Comparison of ENCODE assay signal across 23 mouse cellular contexts in genomic region chr19:55934730-55935003, GRCm38 (mm10).
DNase-seq lines count a peak whose midpoint lies in the region; ATAC-seq and TF ChIP-seq lines count a peak whose summit lies in the region.
"Had no signal": no experiment of that assay in that cellular context is flagged by ENCODE, and none has a peak within 500 bp of the region (broad histone marks: within the 10 kb centered on the region; RNA-seq: fewer than 3 reads in every experiment).

No protein-coding gene starts in this region.

- peaks cover 10% of the 10 kb centered on the region; the same call in 1 of the 2 replicates for H3K27me3 ChIP-seq in forebrain, embryonic 15.5 days
- peaks cover 41% of the 10 kb centered on the region for H3K27me3 ChIP-seq in forebrain, embryonic 13.5 days
- no peaks in the 10 kb centered on the region for H3K27me3 ChIP-seq in lung, embryonic 14.5 days (ENCODE audit: insufficient read depth, low read length)
- no peaks in the 10 kb centered on the region for H3K27me3 ChIP-seq in midbrain, embryonic 14.5 days (ENCODE audit: control insufficient read depth, insufficient read depth, low read length)
- H3K27me3 ChIP-seq: embryonic facial prominence, embryonic 13.5 days; heart, embryonic 13.5 days; intestine, embryonic 15.5 days; limb, embryonic 12.5 days; neural tube, embryonic 15.5 days; stomach, embryonic 15.5 days had no signal

- no peaks in the 10 kb centered on the region for H3K36me3 ChIP-seq in forebrain, embryonic 15.5 days
- H3K36me3 ChIP-seq in forebrain, embryonic 13.5 days (ENCODE audit: poor library complexity, severe bottlenecking), result peaks cover 8% of the 10 kb centered on the region
- H3K36me3 ChIP-seq in lung, embryonic 14.5 days (ENCODE audit: insufficient read depth), result peaks cover 8% of the 10 kb centered on the region; the same call in 1 of the 2 replicates
- H3K36me3 ChIP-seq in midbrain, embryonic 14.5 days (ENCODE audit: control insufficient read depth, insufficient read depth, low read length), result peaks cover 5% of the 10 kb centered on the region
- H3K36me3 ChIP-seq: neural tube, embryonic 15.5 days had no signal

- no peaks in the 10 kb centered on the region for H3K9me3 ChIP-seq in forebrain, embryonic 15.5 days
- no peaks in the 10 kb centered on the region for H3K9me3 ChIP-seq in forebrain, embryonic 13.5 days (replicated peaks)
- H3K9me3 ChIP-seq in lung, embryonic 14.5 days (ENCODE audit: low read depth, low read length), result no peaks in the 10 kb centered on the region
- no peaks in the 10 kb centered on the region for H3K9me3 ChIP-seq in midbrain, embryonic 14.5 days (ENCODE audit: control insufficient read depth, low read length)
- H3K9me3 ChIP-seq: embryonic facial prominence, embryonic 13.5 days; heart, embryonic 13.5 days; intestine, embryonic 15.5 days; limb, embryonic 12.5 days; neural tube, embryonic 15.5 days; stomach, embryonic 15.5 days had no signal

- H3K4me2 ChIP-seq in forebrain, embryonic 15.5 days (replicated peaks), result no peak overlapping the region
- no peak overlapping the region for H3K4me2 ChIP-seq in forebrain, embryonic 13.5 days
- H3K4me2 ChIP-seq in lung, embryonic 14.5 days, result no peak overlapping the region
- H3K4me2 ChIP-seq in midbrain, embryonic 14.5 days (ENCODE audit: low read length), result no peak overlapping the region
- H3K4me2 ChIP-seq: embryonic facial prominence, embryonic 13.5 days; heart, embryonic 13.5 days; intestine, embryonic 15.5 days; limb, embryonic 12.5 days; neural tube, embryonic 15.5 days; stomach, embryonic 15.5 days had no signal

- WGBS in forebrain, embryonic 15.5 days, result 79% methylated on average over 3 of the region's 3 CpGs
- WGBS in forebrain, embryonic 13.5 days, result 72% methylated on average over 3 of the region's 3 CpGs
- 86% methylated on average over 3 of the region's 3 CpGs for WGBS in lung, embryonic 14.5 days
- WGBS in midbrain, embryonic 14.5 days, result 78% methylated on average over 3 of the region's 3 CpGs

- peak; percentile 52 for DNase-seq in lung, embryonic 14.5 days
- no peak for DNase-seq in lung, postnatal 36 days
- DNase-seq in NIH3T3 (ENCODE audit: low read depth), result peak; percentile 10
- DNase-seq in midbrain, embryonic 14.5 days, result no peak
- DNase-seq in retina, embryonic 14.5 days (ENCODE audit: low spot score), result no peak
- DNase-seq: cerebellum, adult 2 months; cerebellum, postnatal 25 days; gastrocnemius, postnatal 25 days; heart, adult 2 months; kidney, adult 8-10 months; lung, adult 18-20 months; thymus, adult 2 months; thymus, postnatal 4 days had no signal

- H3K27ac ChIP-seq in forebrain, embryonic 15.5 days (replicated peaks), result no peak overlapping the region
- H3K27ac ChIP-seq in forebrain, embryonic 13.5 days, result no peak overlapping the region
- H3K27ac ChIP-seq in lung, embryonic 14.5 days (ENCODE audit: low read depth), result no peak overlapping the region
- peak overlapping the region; percentile 28; the same call in 1 of the 2 replicates for H3K27ac ChIP-seq in midbrain, embryonic 14.5 days (replicated peaks; ENCODE audit: low read depth, low read length)
- H3K27ac ChIP-seq: embryonic facial prominence, embryonic 13.5 days; heart, adult 2 months; heart, embryonic 13.5 days; intestine, embryonic 15.5 days; neural tube, embryonic 15.5 days; stomach, embryonic 15.5 days had no signal

- no peaks in the 10 kb centered on the region for H3K4me1 ChIP-seq in forebrain, embryonic 15.5 days
- peaks cover 12% of the 10 kb centered on the region for H3K4me1 ChIP-seq in forebrain, embryonic 13.5 days
- H3K4me1 ChIP-seq in lung, embryonic 14.5 days (ENCODE audit: insufficient read depth), result no peaks in the 10 kb centered on the region
- peaks cover 3% of the 10 kb centered on the region; the same call in 1 of the 2 replicates for H3K4me1 ChIP-seq in midbrain, embryonic 14.5 days (ENCODE audit: control insufficient read depth, insufficient read depth, low read length)
- H3K4me1 ChIP-seq: embryonic facial prominence, embryonic 13.5 days; intestine, embryonic 15.5 days; limb, embryonic 12.5 days; stomach, embryonic 15.5 days had no signal

- ATAC-seq in forebrain, embryonic 15.5 days (replicated peaks), result 0 out of 2 replicates have a peak, but pooled peaks have one; percentile 35
- ATAC-seq in forebrain, embryonic 13.5 days, result no peak
- no peak for ATAC-seq in lung, embryonic 14.5 days (ENCODE audit: insufficient read depth)
- ATAC-seq in midbrain, embryonic 14.5 days (ENCODE audit: low FRiP score, low TSS enrichment), result no peak
- ATAC-seq: forebrain, embryonic 16.5 days; hindbrain, embryonic 16.5 days; intestine, embryonic 15.5 days had no signal

- TF ChIP-seq CTCF in lung, embryonic 14.5 days (IDR thresholded peaks at IDR 0.05; ENCODE audit: low read depth), result no peak

- H3K4me3 ChIP-seq in forebrain, embryonic 15.5 days, result no peak overlapping the region
- H3K4me3 ChIP-seq in forebrain, embryonic 13.5 days, result no peak overlapping the region
- H3K4me3 ChIP-seq in lung, embryonic 14.5 days (ENCODE audit: low read depth, low read length), result no peak overlapping the region
- no peak overlapping the region for H3K4me3 ChIP-seq in midbrain, embryonic 14.5 days (replicated peaks; ENCODE audit: low read depth, low read length)
- H3K4me3 ChIP-seq: embryonic facial prominence, embryonic 13.5 days; heart, adult 2 months; heart, embryonic 13.5 days; intestine, embryonic 15.5 days; limb, embryonic 12.5 days; neural tube, embryonic 15.5 days; stomach, embryonic 15.5 days had no signal

- H3K9ac ChIP-seq in forebrain, embryonic 15.5 days (replicated peaks), result no peak overlapping the region
- H3K9ac ChIP-seq in forebrain, embryonic 13.5 days, result no peak overlapping the region
- no peak overlapping the region for H3K9ac ChIP-seq in lung, embryonic 14.5 days
- H3K9ac ChIP-seq in midbrain, embryonic 14.5 days (replicated peaks; ENCODE audit: low read length), result no peak overlapping the region
- H3K9ac ChIP-seq: embryonic facial prominence, embryonic 13.5 days; heart, embryonic 13.5 days; intestine, embryonic 15.5 days; limb, embryonic 12.5 days; neural tube, embryonic 15.5 days; stomach, embryonic 15.5 days had no signal

Comparison
In these comparisons a context has a peak if more than half of its experiments do, and no peak if none do; other contexts are left out.
1. DNase-seq: peak in lung, embryonic 14.5 days (single experiment) and NIH3T3 (single experiment); none in lung, postnatal 36 days (single experiment), midbrain, embryonic 14.5 days (single experiment) and retina, embryonic 14.5 days (single experiment).